Mouse (Mus musculus) heart, postnatal 10 days (tissue): ENCODE measurements around the gene Tcn2. TPM values are rescaled to one million over a fixed set of nuclear protein-coding genes. Genes with fewer than 3 reads are reported as not detected.
A peak's percentile ranks its signal among the peaks of the same experiment; 100 is the strongest.
"Not testable (repeated sequence)": the region's sequence is repeated elsewhere in the genome, so short reads cannot be mapped to it uniquely, and the experiment has no call there.

Experiments used
- DNase-seq, 2 experiments: peaks; one replicate each; pipeline ENCODE4 v3.0.0; 2021
- intact Hi-C: fragments of 180-260 bp; cut with DNase I; formaldehyde crosslinking; loops from one replicate; pipeline ENCODE4 v1.15.1; 2025
- total RNA-seq, 2 experiments: library from RNA; stranded (reverse); gene quantifications; 2 replicates each; pipeline ENCODE4 v1.2.3; 2021

The Tcn2 gene
- total RNA-seq, result 10 to 100 TPM; 50.3 to 50.9 TPM

DNA sequence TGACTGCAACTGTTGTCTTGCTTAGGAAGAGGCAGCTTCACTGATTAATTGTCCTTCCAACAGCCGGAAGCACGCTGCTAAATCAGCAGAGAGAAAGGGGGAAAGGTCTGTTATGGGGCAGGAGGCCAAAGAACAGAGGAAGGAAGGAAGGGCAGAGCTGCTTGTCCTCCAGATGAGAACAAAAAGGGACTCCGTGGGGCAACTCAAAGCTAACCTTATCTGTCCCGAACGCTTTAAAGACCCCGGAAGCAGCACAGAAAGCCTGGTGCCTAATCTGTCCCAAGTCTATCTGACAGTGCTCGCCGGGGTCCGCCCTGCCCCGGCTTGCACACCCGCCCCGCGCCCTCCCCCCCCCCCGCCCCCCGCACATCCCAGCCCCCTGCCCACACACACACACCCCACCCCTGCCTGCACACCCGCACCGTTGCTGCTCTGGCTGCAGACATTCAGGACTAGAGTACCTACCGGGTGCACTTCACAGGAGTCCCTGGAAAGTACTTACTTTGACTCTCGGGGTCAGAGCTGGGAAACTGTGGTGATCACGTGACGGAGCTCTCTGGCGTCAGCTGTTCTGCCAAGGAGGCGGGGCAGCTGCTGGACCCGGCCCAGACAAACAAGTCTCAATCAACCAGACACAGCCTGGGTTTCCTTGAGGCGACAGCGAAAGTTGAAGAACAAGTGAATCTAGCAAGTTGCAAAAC lies at the start of gene Tcn2:
Gene Tcn2 (minus strand): TSS at position 649 of the 701 bp plus-strand sequence.
- peak; percentile 91 to 94 for DNase-seq
- intact Hi-C loops, result no loop called here

GRCm38 (mm10) chr11:3981536-3981935 lies 49.6 kb upstream of the Tcn2 start:
- DNase-seq, result no peak
- intact Hi-C loops, result no loop called here

DNA sequence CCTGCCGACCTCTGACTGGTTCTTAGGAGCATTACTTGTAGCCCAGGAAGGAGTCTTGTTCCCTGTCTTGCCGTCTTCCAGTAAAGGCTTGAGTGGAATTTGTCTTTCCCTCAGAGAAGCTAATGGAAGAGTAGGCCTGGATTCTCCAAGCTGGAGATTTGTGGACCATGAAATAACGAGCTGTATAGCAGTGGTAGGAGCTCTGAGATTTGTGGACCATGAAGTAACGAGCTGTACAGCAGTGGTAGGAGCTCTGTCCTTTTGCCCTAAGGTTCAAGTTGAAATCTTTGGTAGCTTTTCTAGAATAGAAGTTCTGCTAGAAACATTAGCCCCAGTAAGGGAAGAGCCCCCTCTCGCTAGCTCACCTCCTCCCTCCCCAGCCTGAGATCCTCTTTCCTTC lies 46.5 kb upstream of the Tcn2 start:
- intact Hi-C loops, result no loop called here
- no peak for DNase-seq

DNA sequence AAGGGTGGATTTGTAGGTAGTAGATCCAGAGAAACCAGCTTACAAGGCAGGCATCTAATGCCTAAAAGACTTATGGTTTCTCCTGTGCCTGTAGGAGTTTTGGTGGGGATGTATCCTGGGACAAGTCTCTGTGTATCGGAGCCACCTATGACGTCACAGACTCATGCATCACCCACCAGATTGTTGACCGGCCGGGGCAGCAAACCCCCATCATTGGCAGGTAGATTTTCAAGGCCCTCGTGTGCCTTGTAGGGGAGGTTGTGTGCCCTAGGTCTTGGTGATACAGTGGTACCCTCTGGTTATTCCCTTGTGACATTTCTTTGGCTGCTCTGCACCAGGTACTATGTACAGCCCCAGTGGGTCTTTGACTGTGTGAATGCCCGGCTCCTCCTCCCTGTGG lies 44.7 kb upstream of the Tcn2 start, which contains the start of gene 4930556J24Rik:
Gene 4930556J24Rik (minus strand): TSS at position 101 of the 400 bp plus-strand sequence.
- intact Hi-C loops, result no loop called here
- no peak for DNase-seq

- intact Hi-C loops, result no loop called here
- DNase-seq, result no peak
Observed at GRCm38 (mm10) chr11:3974311-3974710, 42.4 kb upstream of the Tcn2 start.

GRCm38 (mm10) chr11:3973081-3973480 lies 41.1 kb upstream of the Tcn2 start:
- intact Hi-C loops, result no loop called here

GRCm38 (mm10) chr11:3970361-3970760 lies 38.4 kb upstream of the Tcn2 start:
- DNase-seq, result no peak
- intact Hi-C loops, result no loop called here

More at GRCm38 (mm10) chr11:3973081-3973480, 41.1 kb upstream of the Tcn2 start:
- DNase-seq, result no peak

DNA sequence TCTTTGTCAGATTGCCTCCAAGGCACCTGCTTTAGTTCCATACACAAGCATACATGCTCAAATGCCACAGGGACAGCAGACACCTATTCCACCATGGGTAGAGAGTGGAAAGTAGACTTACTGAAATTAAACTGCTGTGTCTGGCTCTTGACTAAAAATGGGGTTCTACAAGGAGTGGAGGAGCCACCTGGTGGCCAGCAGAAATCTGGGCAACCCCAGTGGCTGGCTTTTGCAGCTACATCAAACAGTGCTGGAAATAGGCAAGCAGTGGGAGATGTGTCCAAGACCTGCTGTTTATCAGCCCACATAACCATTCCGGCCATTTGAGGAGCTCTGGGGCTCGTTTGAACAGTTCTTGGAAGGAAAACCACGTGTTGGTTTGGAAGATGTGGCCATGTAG lies 37.9 kb upstream of the Tcn2 start:
- DNase-seq, result no peak
- intact Hi-C loops, result no loop called here

DNA sequence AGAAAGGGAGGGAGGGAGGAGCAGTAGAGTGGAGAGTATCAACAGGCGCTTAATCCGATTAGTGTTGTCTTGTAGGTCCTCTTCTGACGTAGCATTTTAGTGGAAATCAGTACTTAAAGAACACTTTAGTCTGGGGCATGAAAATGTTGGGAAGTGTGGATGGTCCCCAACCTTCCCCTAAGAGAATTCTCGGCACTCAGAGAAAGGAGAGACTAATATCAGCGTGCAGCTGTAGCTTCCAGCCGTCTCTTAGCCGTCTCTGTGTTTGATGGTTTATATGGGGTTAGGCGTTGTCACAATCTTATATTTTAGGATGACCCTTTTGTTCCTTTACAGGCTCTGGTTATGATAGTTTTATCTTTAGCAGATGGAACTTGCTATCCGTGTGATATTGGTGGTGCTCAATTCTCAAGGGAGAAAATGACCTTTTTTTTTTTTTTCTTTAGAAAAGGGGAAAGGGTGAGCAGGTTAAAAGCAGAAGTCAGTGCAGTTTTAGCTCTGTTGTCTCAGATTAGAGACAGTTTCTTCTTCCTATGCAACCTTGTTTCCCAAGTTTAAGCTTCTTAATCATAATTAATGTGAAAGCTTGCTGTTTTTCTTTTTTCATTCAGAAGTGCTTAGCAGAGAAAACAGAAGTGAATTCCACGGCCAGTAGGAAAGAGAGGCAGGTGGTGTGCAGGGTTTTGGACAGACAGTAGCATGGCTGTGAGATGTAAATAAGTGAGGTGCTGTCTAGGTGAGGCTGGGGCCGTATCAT lies 32.6 kb upstream of the Tcn2 start:
- no peak for DNase-seq
- intact Hi-C loops, result no loop called here

- intact Hi-C loops, result no loop called here
- DNase-seq, result peak; percentile 88 to 90
Observed at GRCm38 (mm10) chr11:3963610-3964415, 31.9 kb upstream of the Tcn2 start, which contains the start of gene Pes1. TSS of gene Pes1 (plus strand) at chr11:3963975.

GRCm38 (mm10) chr11:3963155-3963554 lies 31.2 kb upstream of the Tcn2 start:
- DNase-seq, result no peak
- intact Hi-C loops, result no loop called here

- intact Hi-C loops, result no loop called here
- no peak for DNase-seq
Observed at GRCm38 (mm10) chr11:3961761-3962160, 29.8 kb upstream of the Tcn2 start.

DNA sequence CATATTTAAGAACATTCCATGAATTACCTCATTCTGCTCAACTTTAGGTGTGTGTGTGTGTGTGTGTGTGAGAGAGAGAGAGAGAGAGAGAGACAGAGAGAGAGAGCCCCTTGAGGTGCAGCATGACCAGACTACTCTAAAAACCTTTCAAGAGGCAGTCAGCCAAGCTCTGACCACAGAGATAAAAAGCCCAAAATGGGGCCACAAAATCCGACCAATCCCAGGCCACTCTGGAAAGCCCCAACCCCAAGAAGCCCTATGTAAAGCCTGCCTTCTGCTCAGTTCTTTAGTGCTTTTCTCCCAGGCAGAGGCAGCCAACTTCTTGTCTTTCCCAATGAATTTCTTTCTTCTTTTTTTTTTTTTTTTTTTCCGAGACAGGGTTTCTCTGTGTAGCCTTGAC lies 28.9 kb upstream of the Tcn2 start:
- intact Hi-C loops, result no loop called here
- DNase-seq, result no peak

DNA sequence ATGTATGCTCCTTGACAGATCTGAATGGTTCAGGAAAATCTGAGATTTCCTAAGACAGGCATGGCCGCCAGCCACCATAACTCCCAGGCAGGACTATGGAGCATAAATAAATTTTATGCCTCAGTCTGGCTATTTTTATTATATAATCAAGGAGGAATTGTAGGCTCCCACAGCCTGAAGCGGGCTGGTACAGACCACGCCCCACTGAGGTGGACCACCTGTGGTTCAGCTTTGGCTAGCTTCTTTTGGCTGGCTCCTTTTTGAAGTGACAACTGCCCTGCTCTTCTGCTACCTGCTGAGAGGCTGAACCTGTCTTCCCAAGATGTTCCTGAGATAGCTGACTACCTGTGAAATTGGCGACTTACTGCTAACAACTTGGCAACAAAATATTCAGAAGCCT lies 23.4 kb upstream of the Tcn2 start:
- DNase-seq, intact Hi-C loops: not testable (repeated sequence)

DNA sequence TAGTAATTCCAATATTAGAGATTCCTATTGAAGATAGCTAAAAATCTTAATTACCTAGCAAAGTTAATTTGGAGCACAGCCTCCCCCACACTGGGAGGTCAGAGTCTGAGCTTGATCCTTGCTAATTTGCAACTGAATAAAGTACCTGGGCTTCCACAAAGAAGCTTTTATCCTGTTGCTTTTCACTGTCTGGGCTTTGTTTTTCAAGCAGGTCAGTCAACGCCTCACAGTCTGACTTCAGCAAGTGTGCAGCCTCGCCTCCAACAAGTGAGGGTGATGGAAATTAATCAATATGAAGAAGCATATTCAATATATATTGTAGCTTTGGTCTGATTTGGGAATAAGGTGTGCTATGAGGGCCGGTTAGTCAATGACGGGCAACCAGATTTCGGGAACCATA lies 22.9 kb upstream of the Tcn2 start:
- DNase-seq, intact Hi-C loops: not testable (repeated sequence)

DNA sequence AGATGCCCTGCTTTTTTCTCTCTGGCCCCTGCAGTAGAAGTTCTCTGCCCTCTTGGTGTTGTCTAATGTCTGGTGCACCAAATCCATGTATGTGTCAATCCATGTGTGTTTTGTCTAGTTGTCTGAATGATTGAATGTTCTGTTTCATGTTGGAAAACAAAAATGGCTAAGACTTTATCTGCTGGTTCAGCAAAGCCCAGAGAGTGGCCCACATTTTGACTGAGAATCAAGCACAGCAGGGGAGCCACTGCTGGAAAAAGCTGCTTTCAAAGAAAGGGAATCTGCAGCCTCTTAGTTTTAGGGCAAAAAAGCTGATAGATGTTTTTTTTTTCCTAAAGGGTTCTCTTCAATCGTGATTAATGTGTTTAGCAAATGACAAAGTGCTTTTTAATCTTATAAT lies 14.4 kb upstream of the Tcn2 start:
- no peak for DNase-seq
- intact Hi-C loops, result no loop called here

DNA sequence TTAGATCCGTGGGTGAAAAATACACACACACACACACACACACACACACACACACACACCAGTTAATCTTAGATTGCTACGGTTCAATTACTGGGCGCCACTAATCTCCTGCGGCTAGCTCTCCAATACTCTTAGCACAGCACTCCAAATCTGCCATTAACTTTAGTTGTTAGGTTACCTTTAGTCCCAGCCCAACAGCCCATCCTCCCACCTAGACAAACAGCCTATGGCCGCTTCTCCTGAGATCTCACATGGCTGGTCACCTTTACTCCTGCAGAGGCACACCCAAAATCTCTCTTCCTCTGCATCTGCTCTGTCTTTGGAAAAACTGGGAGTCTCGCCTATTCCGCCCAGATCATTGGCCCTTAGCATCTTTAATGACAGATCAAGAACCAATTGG lies 9.4 kb upstream of the Tcn2 start:
- DNase-seq, result no peak
- intact Hi-C loops, result no loop called here

- no peak for DNase-seq
- intact Hi-C loops, result no loop called here
Observed at GRCm38 (mm10) chr11:3937321-3937874, 5.4 kb upstream of the Tcn2 start.

DNA sequence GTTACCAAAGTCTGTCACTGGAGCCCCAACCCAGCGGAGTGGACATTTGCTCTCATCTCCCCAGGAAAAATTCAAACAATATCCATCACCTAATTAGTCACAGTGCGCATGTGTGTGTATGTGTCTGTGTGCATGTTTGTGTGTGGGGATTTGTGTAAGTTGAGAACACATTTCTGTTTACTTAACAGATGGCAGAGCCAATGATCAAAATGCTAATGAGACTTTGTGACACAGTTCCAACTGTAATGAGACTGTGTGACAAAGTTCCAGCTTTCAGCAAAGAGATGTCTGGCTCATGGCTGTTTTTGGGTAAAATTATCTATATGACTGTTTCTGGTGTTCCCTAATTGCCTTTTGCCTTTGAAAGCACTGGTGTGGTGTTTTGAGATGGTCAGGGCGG lies 4.4 kb upstream of the Tcn2 start:
- no peak for DNase-seq
- intact Hi-C loops, result no loop called here

GRCm38 (mm10) chr11:3935135-3935534 lies 3.2 kb upstream of the Tcn2 start:
- DNase-seq, result no peak
- intact Hi-C loops, result no loop called here

DNA sequence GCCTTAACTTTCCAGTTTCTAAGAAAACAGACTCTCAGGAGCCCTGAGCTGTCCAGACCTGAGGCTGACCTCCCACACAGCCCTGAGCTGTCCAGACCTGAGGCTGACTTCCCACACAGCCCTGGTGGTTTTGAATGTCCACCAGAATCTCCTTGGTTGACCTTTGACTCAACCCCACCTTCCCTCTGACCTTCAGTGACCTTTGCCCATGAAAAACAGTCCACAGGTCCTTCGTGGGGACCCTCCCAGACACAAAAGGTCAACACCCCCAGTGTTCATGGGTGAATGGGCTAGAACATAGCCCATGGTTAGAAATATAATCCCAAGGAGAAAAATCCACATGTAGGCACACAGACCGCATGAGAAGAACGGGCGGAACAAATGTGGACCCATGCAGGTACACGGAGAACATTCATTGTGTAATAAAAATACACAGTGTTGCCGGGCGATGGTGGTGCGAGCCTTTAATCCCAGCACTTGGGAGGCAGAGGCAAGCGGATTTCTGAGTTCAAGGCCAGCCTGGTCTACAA lies 1.9 kb upstream of the Tcn2 start:
- intact Hi-C loops, result no loop called here
- no peak for DNase-seq
